Mouse (Mus musculus) E14TG2a.4 (cell line): ENCODE measurements around the gene Rhox3a2.
"Not testable (repeated sequence)": the region's sequence is repeated elsewhere in the genome, so short reads cannot be mapped to it uniquely, and the experiment has no call there.

Experiments
- H3K27me3 ChIP-seq: 2 replicates; pipeline ENCODE4 v1.6.1; 2014; ENCODE audit warnings: low read length, control low read depth; ENCODE audit not compliant: insufficient read depth
- H3K36me3 ChIP-seq: 2 replicates; pipeline ENCODE4 v1.6.1; 2014; ENCODE audit warnings: low read length, control low read depth; ENCODE audit not compliant: insufficient read depth
- H3K4me1 ChIP-seq: replicated peaks from 2 replicates; pipeline ENCODE4 v1.6.1; 2014; ENCODE audit warnings: low read depth, low read length, control low read depth
- H3K4me3 ChIP-seq: replicated peaks from 2 replicates; pipeline ENCODE4 v1.5.1; 2014; ENCODE audit warnings: mild to moderate bottlenecking, low read length
- H3K9me3 ChIP-seq: 2 replicates; pipeline ENCODE4 v1.6.1; 2014; ENCODE audit warnings: low read length, control low read depth

Gene Rhox3a2

DNA sequence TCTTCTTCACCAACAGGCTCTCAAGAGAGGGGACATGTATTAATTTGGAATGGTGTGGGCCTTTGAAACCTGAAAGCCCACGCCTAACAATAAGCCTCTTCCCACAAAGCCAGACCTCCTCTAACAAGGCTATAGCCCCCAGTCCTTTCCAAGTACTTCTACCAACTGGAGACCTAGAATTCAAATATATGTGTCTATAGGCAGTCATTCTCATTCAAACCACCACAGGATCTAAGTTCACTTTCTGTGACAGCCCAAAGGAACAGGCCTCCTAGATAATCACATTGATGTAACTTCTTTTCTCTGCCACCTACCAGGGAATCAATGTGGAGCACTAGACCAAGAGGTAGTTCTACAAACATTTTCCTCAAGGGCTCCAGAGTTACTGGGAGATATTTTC lies at the start of gene Rhox3a2:
Gene Rhox3a2 (plus strand): TSS at position 301 of the 400 bp plus-strand sequence.
- not testable (repeated sequence) for H3K36me3 ChIP-seq, H3K9me3 ChIP-seq, H3K4me3 ChIP-seq, H3K27me3 ChIP-seq, H3K4me1 ChIP-seq

DNA sequence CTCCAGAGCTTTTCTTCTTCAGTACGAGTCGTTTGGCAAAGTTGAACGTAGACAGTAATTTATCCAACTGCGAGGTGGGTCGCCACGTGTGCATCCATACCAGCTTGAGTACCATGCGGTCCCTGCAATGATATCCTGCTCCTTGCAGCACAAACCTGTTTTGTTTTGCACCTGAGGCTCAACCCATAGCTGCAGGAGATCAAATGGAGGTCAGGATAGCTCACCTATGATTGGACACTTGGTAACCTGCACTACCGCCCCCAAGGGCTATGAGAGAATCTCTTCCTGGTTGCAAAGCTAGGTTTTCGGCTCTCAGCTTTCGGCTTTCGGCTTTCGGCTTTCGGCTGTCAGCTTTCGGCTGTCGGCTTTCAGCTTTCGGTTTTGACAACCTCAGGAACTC lies 10.7 kb downstream of the Rhox3a2 start, which contains the start of gene Rhox4a2:
Gene Rhox4a2 (plus strand): TSS at position 301 of the 400 bp plus-strand sequence.
- not testable (repeated sequence) for H3K4me3 ChIP-seq, H3K4me1 ChIP-seq, H3K36me3 ChIP-seq, H3K27me3 ChIP-seq, H3K9me3 ChIP-seq

DNA sequence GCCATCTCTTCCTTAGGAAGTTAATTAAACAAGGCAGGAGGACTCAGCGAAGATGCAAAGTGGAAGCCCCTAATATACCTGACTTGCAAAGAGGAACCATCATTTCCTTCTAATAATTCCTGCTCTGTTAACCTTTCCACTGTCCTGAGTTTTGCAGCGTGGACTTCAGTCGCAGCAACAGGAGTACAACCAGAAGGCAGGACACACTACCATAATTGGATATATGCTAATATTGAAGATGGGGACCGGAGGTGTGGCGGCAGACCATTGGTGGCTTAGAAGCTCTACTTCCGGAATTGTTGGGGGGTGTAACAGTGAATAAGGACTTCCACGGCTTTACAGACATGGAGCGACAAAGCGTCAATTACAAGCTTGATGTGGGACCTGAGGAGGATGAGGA lies 31.9 kb downstream of the Rhox3a2 start, which contains the start of gene Rhox2b:
Gene Rhox2b (plus strand): TSS at position 301 of the 400 bp plus-strand sequence.
- H3K4me3 ChIP-seq, H3K4me1 ChIP-seq: not testable (repeated sequence)

DNA sequence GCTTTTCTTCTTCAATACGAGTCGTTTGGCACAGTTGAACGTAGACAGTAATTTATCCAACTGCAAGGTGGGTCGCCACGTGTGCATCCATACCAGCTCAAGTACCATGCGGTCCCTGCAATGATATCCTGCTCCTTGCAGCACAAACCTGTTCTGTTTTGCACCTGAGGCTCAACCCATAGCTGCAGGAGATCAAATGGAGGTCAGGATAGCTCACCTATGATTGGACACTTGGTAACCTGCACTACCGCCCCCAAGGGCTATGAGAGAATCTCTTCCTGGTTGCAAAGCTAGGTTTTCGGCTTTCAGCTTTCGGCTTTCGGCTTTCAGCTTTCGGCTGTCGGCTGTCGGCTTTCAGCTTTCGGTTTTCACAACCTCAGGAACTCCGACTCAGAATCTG lies 52.4 kb downstream of the Rhox3a2 start, which contains the start of gene Rhox4b:
Gene Rhox4b (plus strand): TSS at position 301 of the 400 bp plus-strand sequence.
- H3K4me3 ChIP-seq, result not testable (repeated sequence)

More for the DNA sequence above, 31.9 kb downstream of the Rhox3a2 start, which contains the start of gene Rhox2b:
- not testable (repeated sequence) for H3K27me3 ChIP-seq, H3K36me3 ChIP-seq, H3K9me3 ChIP-seq

More for the DNA sequence above, 52.4 kb downstream of the Rhox3a2 start, which contains the start of gene Rhox4b:
- H3K27me3 ChIP-seq, H3K4me1 ChIP-seq, H3K36me3 ChIP-seq, H3K9me3 ChIP-seq: not testable (repeated sequence)
